Mouse (Mus musculus) ES-E14 (cell line): ENCODE measurements at regions not wholly inside any gene's neighbourhood (a gene's known extent, or its start where the extent isn't known, plus 50 kb on each side); places are given as distances from the start of the nearest gene placed in this dataset.

Experiments
- DNase-seq: peaks from one replicate; pipeline ENCODE4 v3.0.0-alpha.2; 2013; ENCODE audit warnings: low read depth, low spot score
- H3K27ac ChIP-seq: 2 replicates; pipeline ENCODE4 v1.5.1; 2012; ENCODE audit warnings: low read depth, mild to moderate bottlenecking, low read length, moderate library complexity, mixed read lengths; ENCODE audit not compliant: poor library complexity, insufficient read depth, severe bottlenecking
- H3K36me3 ChIP-seq: 2 replicates; pipeline ENCODE4 v1.6.1; 2012; ENCODE audit warnings: mild to moderate bottlenecking, low read length, moderate library complexity, mixed read lengths; ENCODE audit not compliant: control insufficient read depth, poor library complexity, insufficient read depth, severe bottlenecking
- H3K4me1 ChIP-seq, 2 experiments: fragments of 150-350 bp in 1 of 2; sonication (generic) in 1 of 2; 2 replicates each; pipeline ENCODE4 v1.6.1; 2012; ENCODE audit warnings: low read length in 2 of 2, mild to moderate bottlenecking in 1 of 2, mixed read lengths in 1 of 2; ENCODE audit not compliant: control insufficient read depth in 2 of 2, insufficient read depth in 2 of 2, poor library complexity in 1 of 2
- H3K4me3 ChIP-seq, 2 experiments: fragments of 150-350 bp in 1 of 2; sonication (generic) in 1 of 2; 2 replicates each; pipeline ENCODE4 v1.5.1; 2012; ENCODE audit warnings: low read length in 2 of 2, low read depth in 1 of 2, mild to moderate bottlenecking in 1 of 2, mixed read lengths in 1 of 2; ENCODE audit not compliant: insufficient read depth in 1 of 2, poor library complexity in 1 of 2, severe bottlenecking in 1 of 2
- H3K9ac ChIP-seq: 2 replicates; pipeline ENCODE4 v1.6.1; 2012; ENCODE audit warnings: low read depth, mild to moderate bottlenecking, low read length, mixed read lengths; ENCODE audit not compliant: poor library complexity, insufficient read depth, severe bottlenecking
- H3K9me3 ChIP-seq: fragments of 150-350 bp; sonication (generic); 2 replicates; pipeline ENCODE4 v1.6.1; 2012; ENCODE audit warnings: low read depth, mild to moderate bottlenecking, low read length; ENCODE audit not compliant: control insufficient read depth, insufficient read depth
- CHD2 ChIP-seq: IDR thresholded peaks from 2 replicates; pipeline ENCODE4 v1.6.1; 2014; ENCODE audit warnings: mild to moderate bottlenecking, low read depth, low read length, inconsistent platforms
- HCFC1 ChIP-seq: IDR thresholded peaks from 2 replicates; pipeline ENCODE4 v1.6.1; 2012; ENCODE audit warnings: low read length, inconsistent platforms, borderline replicate concordance; ENCODE audit not compliant: insufficient read depth
- MAFK ChIP-seq: IDR thresholded peaks from 2 replicates; pipeline ENCODE4 v1.6.1; 2014; ENCODE audit warnings: mild to moderate bottlenecking, low read depth, low read length, inconsistent platforms; ENCODE audit not compliant: insufficient read depth
- ZC3H11A ChIP-seq: IDR thresholded peaks from 2 replicates; pipeline ENCODE4 v1.6.1; 2012; ENCODE audit warnings: low read depth, mild to moderate bottlenecking, inconsistent platforms, low read length, borderline replicate concordance
- ZNF384 ChIP-seq: IDR thresholded peaks from 2 replicates; pipeline ENCODE4 v1.6.1; 2012; ENCODE audit warnings: low read depth, low read length, inconsistent platforms
- in situ Hi-C, 2 experiments: fragments of 600-800 bp; cut with MboI; formaldehyde crosslinking; loops; one replicate each; pipeline ENCODE4 v1.15.1; 2025; ENCODE audit warnings: low sequenced_read_pairs in 2 of 2, inconsistent platforms in 1 of 2; ENCODE audit not compliant: unreplicated experiment in 2 of 2

GRCm38 (mm10) chr11:79838051-79838450 lies 124.1 kb downstream of the Utp6 start:
- Histone ChIP-seq H3K27ac (no peak overlapping the region), H3K9me3 (no peaks in the 10 kb centered on the region), H3K36me3 (no peaks in the 10 kb centered on the region), H3K4me1 (no peaks in the 10 kb centered on the region), H3K4me3 (no peak overlapping the region), H3K9ac (no peak overlapping the region)
- in situ Hi-C loops, result no loop called here
- no peak for TF ChIP-seq HCFC1
- no peak for TF ChIP-seq ZNF384
- no peak for TF ChIP-seq MAFK
- no peak for TF ChIP-seq CHD2
- TF ChIP-seq ZC3H11A, result no peak
- no peak for DNase-seq

GRCm38 (mm10) chr11:79837076-79837990 lies 124.9 kb downstream of the Utp6 start:
- no peak for TF ChIP-seq ZC3H11A
- TF ChIP-seq HCFC1, result no peak
- no peak for TF ChIP-seq ZNF384
- no peak for TF ChIP-seq CHD2
- no peak for TF ChIP-seq MAFK
- H3K4me3 ChIP-seq, result no peak overlapping the region
- in situ Hi-C loops, result no loop called here
- no peak for DNase-seq
- no peaks in the 10 kb centered on the region for H3K9me3 ChIP-seq
- no peaks in the 10 kb centered on the region for H3K4me1 ChIP-seq
- H3K27ac ChIP-seq, result no peak overlapping the region
- H3K9ac ChIP-seq, result no peak overlapping the region
- H3K36me3 ChIP-seq, result no peaks in the 10 kb centered on the region

- Histone ChIP-seq H3K9me3 (no peaks in the 10 kb centered on the region), H3K27ac (no peak overlapping the region), H3K36me3 (no peaks in the 10 kb centered on the region), H3K4me3 (no peak overlapping the region), H3K9ac (no peak overlapping the region), H3K4me1 (no peaks in the 10 kb centered on the region)
- in situ Hi-C loops, result no loop called here
- DNase-seq, result no peak
- TF ChIP-seq ZNF384, result no peak
- TF ChIP-seq MAFK, result no peak
- TF ChIP-seq HCFC1, result no peak
- TF ChIP-seq ZC3H11A, result no peak
- no peak for TF ChIP-seq CHD2
These were observed 126.3 kb downstream of the Utp6 start for GRCm38 (mm10) chr11:79835873-79836272.

- in situ Hi-C loops, result no loop called here
- H3K9me3 ChIP-seq, result no peaks in the 10 kb centered on the region
- no peak overlapping the region for H3K9ac ChIP-seq
- H3K4me3 ChIP-seq, result no peak overlapping the region
- H3K36me3 ChIP-seq, result no peaks in the 10 kb centered on the region
- no peak for TF ChIP-seq HCFC1
- no peak for TF ChIP-seq ZC3H11A
- TF ChIP-seq CHD2, result no peak
- TF ChIP-seq MAFK, result no peak
- TF ChIP-seq ZNF384, result no peak
- H3K4me1 ChIP-seq, result no peaks in the 10 kb centered on the region
- no peak overlapping the region for H3K27ac ChIP-seq
- DNase-seq, result no peak
These were observed 128.4 kb downstream of the Utp6 start for GRCm38 (mm10) chr11:79833817-79834216.
